Mouse (Mus musculus): Measurements from ENCODE around the gene Ntmt1.

DNA sequence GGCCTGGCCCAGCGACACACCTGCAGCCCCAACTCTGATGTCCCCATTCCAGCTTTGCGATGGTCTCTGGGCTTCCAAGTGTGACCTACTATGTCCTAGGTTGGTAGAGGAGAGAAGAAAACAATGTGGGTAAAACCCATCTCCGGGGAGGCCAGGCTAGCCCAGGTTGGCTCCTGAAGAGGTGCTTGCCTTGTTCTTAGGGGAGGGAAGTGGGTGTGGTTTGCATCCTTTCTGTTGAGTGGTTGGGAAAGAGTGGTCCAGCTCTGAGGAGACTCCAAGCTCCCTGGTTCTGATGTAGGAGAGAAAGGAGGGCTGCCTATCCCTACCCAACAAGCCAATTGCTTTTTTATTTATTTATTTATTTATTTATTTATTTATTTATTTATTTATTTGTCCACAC lies 57.8 kb downstream of the Ntmt1 start:
- TF ChIP-seq CTCF (IDR thresholded peaks at IDR 0.05; ENCODE audit: extremely low read depth, insufficient read depth, insufficient read length, insufficient replicate concordance), result no peak
- TF ChIP-seq POLR2A (IDR thresholded peaks at IDR 0.05; ENCODE audit: low read depth, low read length), result no peak
